Mouse (Mus musculus) urinary bladder, postnatal 4 days (tissue): ENCODE results near the gene Nckap5.
A peak's percentile ranks its signal among the peaks of the same experiment; 100 is the strongest.

ENCODE experiments used
- DNase-seq, 2 experiments: peaks; one replicate each; pipeline ENCODE4 v3.0.0; 2021 to 2022; ENCODE audit warnings: low spot score in 2 of 2

Nckap5 gene

GRCm38 (mm10) chr1:126560931-126561330, 269.7 kb downstream of the Nckap5 start:
- DNase-seq = no peak

- no peak for DNase-seq
These were observed 272.8 kb downstream of the Nckap5 start for GRCm38 (mm10) chr1:126557791-126558294.

- DNase-seq = no peak
These were observed 282.6 kb downstream of the Nckap5 start for GRCm38 (mm10) chr1:126547979-126548378.

- DNase-seq = no peak
These were observed 286.1 kb downstream of the Nckap5 start for GRCm38 (mm10) chr1:126544471-126544870.

- DNase-seq = no peak
These were observed 293.3 kb downstream of the Nckap5 start for GRCm38 (mm10) chr1:126537223-126537757.

GRCm38 (mm10) chr1:126535527-126535926, 295.1 kb downstream of the Nckap5 start:
- DNase-seq = no peak

GRCm38 (mm10) chr1:126534046-126534445, 296.6 kb downstream of the Nckap5 start:
- no peak for DNase-seq

- DNase-seq = no peak
These were observed 302.5 kb downstream of the Nckap5 start for GRCm38 (mm10) chr1:126528043-126528598.

- no peak for DNase-seq
These were observed 312.5 kb downstream of the Nckap5 start for GRCm38 (mm10) chr1:126518067-126518466.

GRCm38 (mm10) chr1:126517427-126517826, 313.2 kb downstream of the Nckap5 start:
- no peak for DNase-seq

- no peak for DNase-seq
These were observed 315.4 kb downstream of the Nckap5 start for GRCm38 (mm10) chr1:126515054-126515756.

GRCm38 (mm10) chr1:126511835-126512445, 318.7 kb downstream of the Nckap5 start:
- DNase-seq = no peak

- no peak for DNase-seq
These were observed 325.9 kb downstream of the Nckap5 start for GRCm38 (mm10) chr1:126504717-126505116.

- no peak for DNase-seq
These were observed 327.9 kb downstream of the Nckap5 start for GRCm38 (mm10) chr1:126502741-126503140.

- DNase-seq = no peak
These were observed 333.9 kb downstream of the Nckap5 start for GRCm38 (mm10) chr1:126496722-126497121.

- no peak for DNase-seq
These were observed 338.2 kb downstream of the Nckap5 start for GRCm38 (mm10) chr1:126492206-126493071.

GRCm38 (mm10) chr1:126491412-126491811, 339.2 kb downstream of the Nckap5 start:
- no peak for DNase-seq

GRCm38 (mm10) chr1:126490256-126490655, 340.3 kb downstream of the Nckap5 start:
- no peak for DNase-seq

- DNase-seq = peak in 1 of 2 experiments; percentile 23
These were observed 345.9 kb downstream of the Nckap5 start for GRCm38 (mm10) chr1:126484664-126485087.

GRCm38 (mm10) chr1:126483665-126484064, 346.9 kb downstream of the Nckap5 start:
- DNase-seq = no peak

- no peak for DNase-seq
These were observed 349.0 kb downstream of the Nckap5 start for GRCm38 (mm10) chr1:126481459-126482228.
